Mouse (Mus musculus) neural tube, embryonic 13.5 days (tissue): ENCODE results near the gene Bicd2. TPM values are rescaled to one million over a fixed set of nuclear protein-coding genes. Genes with fewer than 3 reads are reported as not detected.

Experiments
- ATAC-seq: fragments of 200-750 bp; cut with Nextera tagmentation; 2 replicates; pipeline ENCODE4 v1.8.0; 2017; ENCODE audit warnings: low read depth, mild to moderate bottlenecking, moderate TSS enrichment, moderate library complexity
- H3K27ac ChIP-seq: fragments of 300-500 bp; sonication (generic); replicated peaks from 2 replicates; pipeline ENCODE4 v1.5.1; 2015; ENCODE audit warnings: moderate library complexity, mild to moderate bottlenecking, inconsistent platforms
- H3K27me3 ChIP-seq: fragments of 300-500 bp; sonication (generic); 2 replicates; pipeline ENCODE4 v1.6.1; 2015; ENCODE audit warnings: mild to moderate bottlenecking, inconsistent platforms
- H3K36me3 ChIP-seq: fragments of 300-500 bp; sonication (generic); 2 replicates; pipeline ENCODE4 v1.6.1; 2015; ENCODE audit warnings: mild to moderate bottlenecking, inconsistent platforms
- H3K4me1 ChIP-seq: fragments of 300-500 bp; sonication (generic); replicated peaks from 2 replicates; pipeline ENCODE4 v1.6.1; 2015; ENCODE audit warnings: inconsistent platforms
- H3K4me2 ChIP-seq: fragments of 300-500 bp; sonication (generic); 2 replicates; pipeline ENCODE4 v1.6.1; 2015; ENCODE audit warnings: inconsistent platforms, mild to moderate bottlenecking, moderate library complexity
- H3K4me3 ChIP-seq: fragments of 300-500 bp; sonication (generic); 2 replicates; pipeline ENCODE4 v1.5.1; 2015; ENCODE audit warnings: mild to moderate bottlenecking, inconsistent platforms
- H3K9ac ChIP-seq: fragments of 300-500 bp; sonication (generic); 2 replicates; pipeline ENCODE4 v1.6.1; 2015; ENCODE audit warnings: moderate library complexity, mild to moderate bottlenecking, inconsistent platforms
- H3K9me3 ChIP-seq: fragments of 300-500 bp; sonication (generic); 2 replicates; pipeline ENCODE4 v1.6.1; 2016; ENCODE audit warnings: inconsistent platforms
- WGBS: fragments of 180-500 bp; shearing (Covaris S2); methylation state at CpG from one replicate; pipeline ENCODE4 v1.1.7; 2015; 5-methylcytosine and 5-hydroxymethylcytosine counted together
- polyA plus RNA-seq: library from polyadenylated mRNA; unstranded; fragments of >200 nt; fragmentation: Nextera tagmentation; extraction: Ambion mirVana; gene quantifications from 2 replicates; pipeline ENCODE4 v1.2.1, GENCODE M21; 2015

Gene Bicd2
- polyA plus RNA-seq, 1 experiment from 2014 or later = 35.9 TPM

- ATAC-seq = peak; percentile 80
Observed at GRCm38 (mm10) chr13:49352581-49353159, 11.3 kb downstream of the Bicd2 start.

GRCm38 (mm10) chr13:49353422-49353821, 12.0 kb downstream of the Bicd2 start:
- no peak overlapping the region for H3K4me2 ChIP-seq
- H3K27me3 ChIP-seq = no peaks in the 10 kb centered on the region
- peaks cover 14% of the 10 kb centered on the region for H3K36me3 ChIP-seq
- ATAC-seq = no peak
- peak overlapping the region; percentile 69 for H3K27ac ChIP-seq
- no peak overlapping the region for H3K9ac ChIP-seq
- peaks cover 61% of the 10 kb centered on the region for H3K4me1 ChIP-seq
- no peaks in the 10 kb centered on the region for H3K9me3 ChIP-seq
- H3K4me3 ChIP-seq = no peak overlapping the region

More at GRCm38 (mm10) chr13:49352581-49353159, 11.3 kb downstream of the Bicd2 start:
- Histone ChIP-seq H3K4me1 (peaks cover 64% of the 10 kb centered on the region), H3K9me3 (no peaks in the 10 kb centered on the region), H3K4me3 (no peak overlapping the region), H3K9ac (no peak overlapping the region), H3K27ac (peak overlapping the region; percentile 69), H3K4me2 (no peak overlapping the region), H3K27me3 (no peaks in the 10 kb centered on the region), H3K36me3 (peaks cover 14% of the 10 kb centered on the region)
- WGBS = 29% methylated on average over 3 of the region's 3 CpGs

- peaks cover 56% of the 10 kb centered on the region for H3K4me1 ChIP-seq
- H3K4me2 ChIP-seq = no peak overlapping the region
- no peaks in the 10 kb centered on the region for H3K9me3 ChIP-seq
- H3K27me3 ChIP-seq = no peaks in the 10 kb centered on the region
- 69% methylated on average over 5 of the region's 5 CpGs for WGBS
- peak overlapping the region; percentile 69 for H3K27ac ChIP-seq
- H3K36me3 ChIP-seq = peaks cover 14% of the 10 kb centered on the region
- H3K9ac ChIP-seq = no peak overlapping the region
- no peak for ATAC-seq
- H3K4me3 ChIP-seq = no peak overlapping the region
Observed at GRCm38 (mm10) chr13:49353991-49354507, 12.7 kb downstream of the Bicd2 start.

GRCm38 (mm10) chr13:49355461-49356061, 14.2 kb downstream of the Bicd2 start:
- Histone ChIP-seq H3K4me3 (no peak overlapping the region), H3K27ac (peak overlapping the region; percentile 49)
- WGBS = 83% methylated on average over 11 of the region's 11 CpGs

GRCm38 (mm10) chr13:49356090-49356489, 14.7 kb downstream of the Bicd2 start:
- WGBS = 84% methylated on average over 7 of the region's 7 CpGs
- Histone ChIP-seq H3K4me3 (no peak overlapping the region), H3K4me1 (peaks cover 52% of the 10 kb centered on the region)

More at GRCm38 (mm10) chr13:49355461-49356061, 14.2 kb downstream of the Bicd2 start:
- peak overlapping the region; percentile 28; the same call in 1 of the 2 replicates for H3K9ac ChIP-seq
- H3K9me3 ChIP-seq = no peaks in the 10 kb centered on the region
- no peak overlapping the region for H3K4me2 ChIP-seq
- peaks cover 14% of the 10 kb centered on the region for H3K36me3 ChIP-seq
- H3K27me3 ChIP-seq = no peaks in the 10 kb centered on the region
- H3K4me1 ChIP-seq = peaks cover 50% of the 10 kb centered on the region
- no peak for ATAC-seq

GRCm38 (mm10) chr13:49357367-49358026, 16.1 kb downstream of the Bicd2 start:
- no peak overlapping the region for H3K27ac ChIP-seq
- WGBS = 94% methylated on average over 8 of the region's 8 CpGs
- ATAC-seq = no peak
- H3K4me3 ChIP-seq = no peak overlapping the region
- H3K27me3 ChIP-seq = no peaks in the 10 kb centered on the region
- peaks cover 14% of the 10 kb centered on the region for H3K36me3 ChIP-seq
- H3K9ac ChIP-seq = no peak overlapping the region
- no peaks in the 10 kb centered on the region for H3K9me3 ChIP-seq
- peaks cover 51% of the 10 kb centered on the region for H3K4me1 ChIP-seq
- H3K4me2 ChIP-seq = no peak overlapping the region

More at GRCm38 (mm10) chr13:49356090-49356489, 14.7 kb downstream of the Bicd2 start:
- no peak for ATAC-seq
- Histone ChIP-seq H3K27ac (no peak overlapping the region), H3K9me3 (no peaks in the 10 kb centered on the region), H3K9ac (no peak overlapping the region), H3K27me3 (no peaks in the 10 kb centered on the region), H3K4me2 (no peak overlapping the region), H3K36me3 (peaks cover 14% of the 10 kb centered on the region)

GRCm38 (mm10) chr13:49358184-49358583, 16.8 kb downstream of the Bicd2 start:
- Histone ChIP-seq H3K4me3 (no peak overlapping the region), H3K9me3 (no peaks in the 10 kb centered on the region), H3K36me3 (peaks cover 14% of the 10 kb centered on the region), H3K4me2 (no peak overlapping the region), H3K27ac (no peak overlapping the region), H3K9ac (no peak overlapping the region), H3K4me1 (peaks cover 49% of the 10 kb centered on the region), H3K27me3 (no peaks in the 10 kb centered on the region)
- 91% methylated on average over 3 of the region's 3 CpGs for WGBS
- no peak for ATAC-seq

GRCm38 (mm10) chr13:49360906-49361406, 19.6 kb downstream of the Bicd2 start:
- Histone ChIP-seq H3K9ac (no peak overlapping the region), H3K27me3 (no peaks in the 10 kb centered on the region), H3K4me1 (peaks cover 41% of the 10 kb centered on the region), H3K4me2 (no peak overlapping the region), H3K36me3 (peaks cover 14% of the 10 kb centered on the region), H3K27ac (no peak overlapping the region), H3K9me3 (no peaks in the 10 kb centered on the region), H3K4me3 (no peak overlapping the region)
- ATAC-seq = no peak
- WGBS = 64% methylated on average over 3 of the region's 3 CpGs

GRCm38 (mm10) chr13:49362364-49362763, 21.0 kb downstream of the Bicd2 start:
- Histone ChIP-seq H3K4me3 (no peak overlapping the region), H3K4me2 (no peak overlapping the region), H3K27ac (peak overlapping the region; percentile 38), H3K27me3 (no peaks in the 10 kb centered on the region), H3K9me3 (no peaks in the 10 kb centered on the region), H3K36me3 (0 out of 2 replicates have a peak, but pooled peaks cover under 1% of the 10 kb centered on the region), H3K9ac (no peak overlapping the region), H3K4me1 (peaks cover 51% of the 10 kb centered on the region)
- ATAC-seq = no peak
- WGBS = 79% methylated on average over 7 of the region's 7 CpGs

- peak overlapping the region; percentile 38 for H3K27ac ChIP-seq
- H3K9me3 ChIP-seq = no peaks in the 10 kb centered on the region
- no peak overlapping the region for H3K4me2 ChIP-seq
- no peaks in the 10 kb centered on the region for H3K36me3 ChIP-seq
- H3K27me3 ChIP-seq = no peaks in the 10 kb centered on the region
- no peak for ATAC-seq
- WGBS = 72% methylated on average over 2 of the region's 2 CpGs
- peaks cover 55% of the 10 kb centered on the region for H3K4me1 ChIP-seq
- no peak overlapping the region for H3K9ac ChIP-seq
- H3K4me3 ChIP-seq = no peak overlapping the region
Observed at GRCm38 (mm10) chr13:49362804-49363203, 21.4 kb downstream of the Bicd2 start.

GRCm38 (mm10) chr13:49364716-49365115, 23.3 kb downstream of the Bicd2 start:
- ATAC-seq = no peak
- WGBS = 96% methylated on average over 2 of the region's 2 CpGs
- H3K4me3 ChIP-seq = no peak overlapping the region

More at GRCm38 (mm10) chr13:49364716-49365115, 23.3 kb downstream of the Bicd2 start:
- H3K27ac ChIP-seq = no peak overlapping the region
- H3K4me1 ChIP-seq = peaks cover 56% of the 10 kb centered on the region
- H3K9ac ChIP-seq = no peak overlapping the region
- no peaks in the 10 kb centered on the region for H3K27me3 ChIP-seq
- peaks cover 5% of the 10 kb centered on the region for H3K36me3 ChIP-seq
- no peak overlapping the region for H3K4me2 ChIP-seq
- no peaks in the 10 kb centered on the region for H3K9me3 ChIP-seq
